Mouse (Mus musculus) liver, adult (tissue): ENCODE results near the gene Prox1.

Experiments used
- GATA4 ChIP-seq: IDR thresholded peaks from 2 replicates; pipeline ENCODE4 v1.6.1; 2014; ENCODE audit warnings: mild to moderate bottlenecking, low read length; ENCODE audit not compliant: insufficient replicate concordance

The Prox1 gene

GRCm38 (mm10) chr1:190130888-190131287, 39.6 kb downstream of the Prox1 start:
- no peak for TF ChIP-seq GATA4

- no peak for TF ChIP-seq GATA4
These were observed 41.0 kb downstream of the Prox1 start for GRCm38 (mm10) chr1:190129553-190129952.

- TF ChIP-seq GATA4: no peak
These were observed 41.7 kb downstream of the Prox1 start for GRCm38 (mm10) chr1:190128674-190129322.

- TF ChIP-seq GATA4: no peak
These were observed 42.6 kb downstream of the Prox1 start for GRCm38 (mm10) chr1:190127878-190128277.

GRCm38 (mm10) chr1:190127163-190127795, 43.2 kb downstream of the Prox1 start:
- no peak for TF ChIP-seq GATA4

GRCm38 (mm10) chr1:190124961-190125739, 45.4 kb downstream of the Prox1 start:
- no peak for TF ChIP-seq GATA4

- no peak for TF ChIP-seq GATA4
These were observed 47.1 kb downstream of the Prox1 start for GRCm38 (mm10) chr1:190123404-190123803.

GRCm38 (mm10) chr1:190115985-190116384, 54.5 kb downstream of the Prox1 start:
- TF ChIP-seq GATA4: no peak

GRCm38 (mm10) chr1:190111741-190112140, 58.8 kb downstream of the Prox1 start:
- TF ChIP-seq GATA4: no peak

GRCm38 (mm10) chr1:190107587-190107986, 62.9 kb downstream of the Prox1 start:
- TF ChIP-seq GATA4: peak; percentile 40; the same call in 1 of the 2 replicates

- peak; percentile 69; the same call in 1 of the 2 replicates for TF ChIP-seq GATA4
These were observed 63.7 kb downstream of the Prox1 start for GRCm38 (mm10) chr1:190106674-190107420.

- TF ChIP-seq GATA4: peak; percentile 66; the same call in 1 of the 2 replicates
These were observed 64.5 kb downstream of the Prox1 start for GRCm38 (mm10) chr1:190106060-190106459.

- no peak for TF ChIP-seq GATA4
These were observed 77.2 kb downstream of the Prox1 start for GRCm38 (mm10) chr1:190093326-190093725.

- TF ChIP-seq GATA4: no peak
These were observed 78.4 kb downstream of the Prox1 start for GRCm38 (mm10) chr1:190092076-190092475.

GRCm38 (mm10) chr1:190088929-190089328, 81.6 kb downstream of the Prox1 start:
- no peak for TF ChIP-seq GATA4

- TF ChIP-seq GATA4: no peak
These were observed 84.8 kb downstream of the Prox1 start for GRCm38 (mm10) chr1:190085703-190086102.
